Mouse (Mus musculus): Measurements from ENCODE around the gene Tmem253.

DNA sequence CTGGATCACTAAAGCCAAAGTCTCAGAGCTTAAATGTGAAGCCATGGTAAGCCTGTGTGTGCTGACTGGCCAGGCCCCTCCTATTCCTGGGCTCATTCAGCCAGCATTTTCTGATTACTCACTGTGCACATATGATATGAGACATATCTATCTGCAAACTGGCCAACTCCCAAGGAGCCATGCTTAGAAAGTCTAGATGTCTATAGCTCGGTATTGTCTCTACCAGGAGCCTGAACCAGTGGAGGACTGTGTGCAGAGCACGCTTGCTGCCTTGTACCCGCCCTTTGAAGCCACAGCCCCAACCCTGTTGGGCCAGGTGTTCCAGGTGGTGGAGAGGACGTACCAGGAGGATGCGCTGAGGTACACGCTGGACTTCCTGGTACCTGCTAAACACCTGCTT, 28.3 kb upstream of the Tmem253 start:
- no peak for TF ChIP-seq CTCF (IDR thresholded peaks at IDR 0.05)
- no peak for TF ChIP-seq POLR2A (IDR thresholded peaks at IDR 0.05; ENCODE audit: insufficient read depth, low read depth, low read length)
